ENCODE assay signal across 16 mouse cellular contexts in the genomic region with DNA sequence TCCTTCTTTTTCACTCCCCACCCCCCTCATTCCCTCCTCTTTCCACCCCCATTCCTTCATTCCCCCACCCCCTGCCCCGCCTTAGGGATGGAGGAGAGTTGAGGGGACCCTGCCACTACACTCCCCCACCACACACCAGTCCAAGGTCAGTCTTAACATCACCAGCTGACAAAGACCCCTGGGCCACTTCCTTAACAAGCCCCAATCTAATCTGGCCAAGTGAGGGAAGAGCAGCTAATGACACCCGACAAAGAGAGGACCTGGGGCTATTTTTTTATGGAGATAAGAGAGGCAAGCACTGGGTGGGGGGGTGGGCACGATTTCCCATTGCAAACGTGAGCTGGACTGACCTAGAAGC. TPM values are rescaled to one million over a fixed set of nuclear protein-coding genes. Genes with fewer than 3 reads are reported as not detected.
DNase-seq lines count a peak whose midpoint lies in the region; ATAC-seq and TF ChIP-seq lines count a peak whose summit lies in the region.
"Had no signal": no experiment of that assay in that cellular context is flagged by ENCODE, and none has a peak within 500 bp of the region (broad histone marks: within the 10 kb centered on the region; RNA-seq: fewer than 3 reads in every experiment).

No protein-coding gene starts in this region.

- H3K9me3 ChIP-seq in heart, embryonic 13.5 days: no peaks in the 10 kb centered on the region
- no peaks in the 10 kb centered on the region for H3K9me3 ChIP-seq in MEL (replicated peaks; ENCODE audit: insufficient read depth, low read length)
- H3K9me3 ChIP-seq in liver, embryonic 12.5 days (replicated peaks): no peaks in the 10 kb centered on the region
- no peaks in the 10 kb centered on the region for H3K9me3 ChIP-seq in midbrain, embryonic 13.5 days
- no peaks in the 10 kb centered on the region for H3K9me3 ChIP-seq in intestine, postnatal 0 days (ENCODE audit: control insufficient read depth)
- H3K9me3 ChIP-seq: heart, embryonic 15.5 days had no signal

- no peak for TF ChIP-seq RAD21 in MEL (IDR thresholded peaks at IDR 0.05; ENCODE audit: low read depth, low read length)

- no peak overlapping the region; the same call in 1 of the 2 replicates for H3K27ac ChIP-seq in heart, embryonic 13.5 days (replicated peaks)
- no peak overlapping the region for H3K27ac ChIP-seq in heart, adult 2 months
- no peak overlapping the region for H3K27ac ChIP-seq in MEL (ENCODE audit: control insufficient read depth, low read depth, low read length)
- H3K27ac ChIP-seq in liver, embryonic 12.5 days: peak overlapping the region; percentile 95
- peak overlapping the region; percentile 82 for H3K27ac ChIP-seq in midbrain, embryonic 13.5 days
- H3K27ac ChIP-seq in intestine, postnatal 0 days (ENCODE audit: low read depth, low read length): no peak overlapping the region
- H3K27ac ChIP-seq: heart, embryonic 15.5 days had no signal

- ATAC-seq in heart, embryonic 13.5 days (ENCODE audit: extremely low read depth, insufficient number of reproducible peaks, low FRiP score, low TSS enrichment): no peak
- ATAC-seq in liver, embryonic 12.5 days: peak; percentile 32
- peak; percentile 55; the same call in 1 of the 2 replicates for ATAC-seq in midbrain, embryonic 13.5 days
- no peak for ATAC-seq in megakaryocyte-erythroid progenitor cell, adult 5-6 weeks (replicated peaks; ENCODE audit: low FRiP score, low TSS enrichment, poor library complexity, severe bottlenecking)
- ATAC-seq in intestine, postnatal 0 days: no peak
- ATAC-seq: inflammation-experienced regulatory T-cells, adult 6 months had no signal

- no peak for TF ChIP-seq CTCF in heart, adult 2 months (IDR thresholded peaks at IDR 0.05)
- no peak for TF ChIP-seq CTCF in MEL (IDR thresholded peaks at IDR 0.05 in 2 of 3, conservative IDR thresholded peaks at IDR 0.05 in 1 of 3; ENCODE audit: control insufficient read depth in 1 of 3, insufficient read depth in 1 of 3, low read depth in 2 of 3, low read length in 3 of 3, poor library complexity in 1 of 3, severe bottlenecking in 1 of 3)
- TF ChIP-seq CTCF in intestine, postnatal 0 days (IDR thresholded peaks at IDR 0.05; ENCODE audit: low read depth): no peak

- no peaks in the 10 kb centered on the region for H3K36me3 ChIP-seq in heart, embryonic 13.5 days
- no peaks in the 10 kb centered on the region for H3K36me3 ChIP-seq in heart, adult 2 months (ENCODE audit: control insufficient read depth, insufficient read depth, low read length)
- peaks cover 0 to 14% of the 10 kb centered on the region in 2 experiments; a peak in 2 of 4 replicates for H3K36me3 ChIP-seq in MEL (ENCODE audit: control insufficient read depth in 1 of 2, insufficient read depth in 2 of 2, low read length in 2 of 2)
- no peaks in the 10 kb centered on the region for H3K36me3 ChIP-seq in liver, embryonic 12.5 days
- H3K36me3 ChIP-seq in midbrain, embryonic 13.5 days: no peaks in the 10 kb centered on the region
- no peaks in the 10 kb centered on the region for H3K36me3 ChIP-seq in intestine, postnatal 0 days (ENCODE audit: control insufficient read depth, insufficient read depth)
- H3K36me3 ChIP-seq: heart, embryonic 15.5 days had no signal

- DNase-seq in heart, adult 2 months: no peak
- DNase-seq in MEL (ENCODE audit: low read depth, low spot score): peak; percentile 26
- DNase-seq: cerebellum, postnatal 36 days; gastrocnemius, postnatal 14 days; kidney, postnatal 10 days; lung, adult 18-20 months; lung, postnatal 4 days; right cerebral cortex, postnatal 25 days; thymus, postnatal 4 days had no signal

- peak overlapping the region; percentile 27; the same call in 1 of the 2 replicates for H3K4me2 ChIP-seq in heart, embryonic 13.5 days
- peak overlapping the region; percentile 73 for H3K4me2 ChIP-seq in liver, embryonic 12.5 days
- peak overlapping the region; percentile 17; the same call in 1 of the 2 replicates for H3K4me2 ChIP-seq in midbrain, embryonic 13.5 days (replicated peaks)
- no peak overlapping the region for H3K4me2 ChIP-seq in intestine, postnatal 0 days (replicated peaks; ENCODE audit: low read depth)
- H3K4me2 ChIP-seq: heart, embryonic 15.5 days had no signal

- no peak overlapping the region for H3K4me3 ChIP-seq in heart, embryonic 13.5 days
- H3K4me3 ChIP-seq in heart, adult 2 months: no peak overlapping the region
- H3K4me3 ChIP-seq in MEL (ENCODE audit: control insufficient read depth in 1 of 2, insufficient read depth in 1 of 2, low read depth in 2 of 2, low read length in 2 of 2): no peak overlapping the region
- H3K4me3 ChIP-seq in liver, embryonic 12.5 days: peak overlapping the region; percentile 7; the same call in 1 of the 2 replicates
- H3K4me3 ChIP-seq in midbrain, embryonic 13.5 days (replicated peaks): no peak overlapping the region
- no peak overlapping the region for H3K4me3 ChIP-seq in intestine, postnatal 0 days (ENCODE audit: low read depth, low read length)
- H3K4me3 ChIP-seq: heart, embryonic 15.5 days had no signal

- TF ChIP-seq EP300 in heart, adult 2 months (IDR thresholded peaks at IDR 0.05; ENCODE audit: insufficient read depth, low read depth, low read length): no peak
- TF ChIP-seq EP300 in MEL (IDR thresholded peaks at IDR 0.05; ENCODE audit: low read depth in 1 of 2, low read length in 2 of 2): no peak

- H3K27me3 ChIP-seq in heart, embryonic 13.5 days (replicated peaks): peaks cover 25% of the 10 kb centered on the region
- no peaks in the 10 kb centered on the region for H3K27me3 ChIP-seq in heart, adult 2 months (ENCODE audit: control insufficient read depth, insufficient read depth, low read length)
- H3K27me3 ChIP-seq in MEL (ENCODE audit: control insufficient read depth in 1 of 2, insufficient read depth in 2 of 2, low read length in 2 of 2): no peaks in the 10 kb centered on the region
- H3K27me3 ChIP-seq in liver, embryonic 12.5 days (replicated peaks): peaks cover 31% of the 10 kb centered on the region
- no peaks in the 10 kb centered on the region for H3K27me3 ChIP-seq in midbrain, embryonic 13.5 days
- 0 out of 2 replicates have a peak, but pooled peaks cover 9% of the 10 kb centered on the region for H3K27me3 ChIP-seq in intestine, postnatal 0 days (replicated peaks; ENCODE audit: control insufficient read depth, insufficient read depth, low read length)

- no peak for TF ChIP-seq POLR2A in heart, adult 2 months (IDR thresholded peaks at IDR 0.05; ENCODE audit: insufficient read depth, low read depth, low read length)
- no peak for TF ChIP-seq POLR2A in MEL (IDR thresholded peaks at IDR 0.05; ENCODE audit: control insufficient read depth in 1 of 2, insufficient read depth in 1 of 2, low read depth in 1 of 2, low read length in 2 of 2, poor library complexity in 1 of 2)

- WGBS in heart, embryonic 13.5 days: 0% methylated on average over 4 of the region's 4 CpGs
- 13% methylated on average over 4 of the region's 4 CpGs for WGBS in heart, adult 2 months
- WGBS in liver, embryonic 12.5 days (ENCODE audit: insufficient replicate concordance): 2% methylated on average over 4 of the region's 4 CpGs
- 11% methylated on average over 4 of the region's 4 CpGs for WGBS in midbrain, embryonic 13.5 days
- WGBS in intestine, postnatal 0 days: 11% methylated on average over 4 of the region's 4 CpGs

- no peaks in the 10 kb centered on the region for H3K79me2 ChIP-seq in heart, adult 2 months (replicated peaks; ENCODE audit: control insufficient read depth, insufficient read depth, low read length)
- no peaks in the 10 kb centered on the region for H3K79me2 ChIP-seq in MEL (ENCODE audit: control insufficient read depth, insufficient read depth, low read length, poor library complexity)

- intact Hi-C loops in heart, adult 2 months (cut with DNase I): no loop called here

- peaks cover 50% of the 10 kb centered on the region for H3K4me1 ChIP-seq in heart, embryonic 13.5 days
- no peaks in the 10 kb centered on the region for H3K4me1 ChIP-seq in heart, adult 2 months (ENCODE audit: control insufficient read depth, insufficient read depth, low read length)
- peaks cover 0 to 26% of the 10 kb centered on the region in 2 experiments; a peak in 3 of 4 replicates for H3K4me1 ChIP-seq in MEL (ENCODE audit: control insufficient read depth in 1 of 2, insufficient read depth in 2 of 2, low read length in 2 of 2)
- H3K4me1 ChIP-seq in liver, embryonic 12.5 days: peaks cover 84% of the 10 kb centered on the region
- H3K4me1 ChIP-seq in midbrain, embryonic 13.5 days (replicated peaks): peaks cover 41% of the 10 kb centered on the region
- H3K4me1 ChIP-seq in intestine, postnatal 0 days (replicated peaks; ENCODE audit: control insufficient read depth, insufficient read depth, low read length): no peaks in the 10 kb centered on the region

- H3K9ac ChIP-seq in heart, embryonic 13.5 days: peak overlapping the region; percentile 3; the same call in 1 of the 2 replicates
- no peak overlapping the region for H3K9ac ChIP-seq in heart, adult 2 months (ENCODE audit: low read depth, low read length)
- no peak overlapping the region for H3K9ac ChIP-seq in MEL (ENCODE audit: control insufficient read depth, low read depth, low read length, poor library complexity, severe bottlenecking)
- peak overlapping the region; percentile 66 for H3K9ac ChIP-seq in liver, embryonic 12.5 days
- no peak overlapping the region for H3K9ac ChIP-seq in midbrain, embryonic 13.5 days (replicated peaks)
- H3K9ac ChIP-seq in intestine, postnatal 0 days (ENCODE audit: low read depth, low read length): no peak overlapping the region
- H3K9ac ChIP-seq: heart, embryonic 15.5 days had no signal

RNA-seq across cellular contexts. Expression of a gene that starts 29.3 kb away (rescaled TPM):
- polyA plus RNA-seq in heart, embryonic 13.5 days (2015; fragmentation: Nextera tagmentation; extraction: Ambion mirVana): 3.8 and 4.1 TPM in 2 replicates
- total RNA-seq in heart, adult 2 months (2021): 10 to 100 TPM; 12.9 to 14.1 TPM
- polyA plus RNA-seq in heart, adult 2 months (2012; rRNA removed): 10.5 and 13.3 TPM in 2 replicates
- 0.20 TPM in 1 of 2 replicates, not detected in the other for total RNA-seq in MEL (2012; rRNA removed)
- under 1 TPM in 1 of 2 experiments, not detected in 1; 0.67 TPM for polyA plus RNA-seq in MEL (2012; ENCODE audit: insufficient read depth in 1 of 2, insufficient read length in 2 of 2, low read depth in 1 of 2, low replicate concordance in 2 of 2, missing spikeins in 1 of 2)
- polyA plus RNA-seq in liver, embryonic 12.5 days (2016; fragmentation: Nextera tagmentation; extraction: Ambion mirVana): 0.02 and 0.13 TPM in 2 replicates
- 5.9 and 7.1 TPM in 2 replicates for polyA plus RNA-seq in midbrain, embryonic 13.5 days (2015; fragmentation: Nextera tagmentation; extraction: Ambion mirVana)
- total RNA-seq in megakaryocyte-erythroid progenitor cell, adult 5-6 weeks (2014; fragmentation: Nextera tagmentation): 0.10 TPM in 1 of 2 replicates, not detected in the other
- not detected in 2 replicates for total RNA-seq in megakaryocyte-erythroid progenitor cell, adult 5-6 weeks (2017)
- polyA plus RNA-seq in intestine, postnatal 0 days (2015; fragmentation: Nextera tagmentation; extraction: Ambion mirVana): 0.14 and 0.22 TPM in 2 replicates

RNA-seq across cellular contexts. Expression of a gene that starts 29.7 kb away (rescaled TPM):
- polyA plus RNA-seq in heart, embryonic 13.5 days (2015; fragmentation: Nextera tagmentation; extraction: Ambion mirVana): 0.79 and 1.1 TPM in 2 replicates
- total RNA-seq in heart, adult 2 months (2021): 1 to 10 TPM; 5.2 to 6.5 TPM
- polyA plus RNA-seq in heart, adult 2 months (2012; rRNA removed): 4.1 and 5.0 TPM in 2 replicates
- 0.35 and 0.36 TPM in 2 replicates for total RNA-seq in MEL (2012; rRNA removed)
- polyA plus RNA-seq in MEL (2012; ENCODE audit: insufficient read depth in 1 of 2, insufficient read length in 2 of 2, low read depth in 1 of 2, low replicate concordance in 2 of 2, missing spikeins in 1 of 2): under 1 TPM in 1 of 2 experiments, not detected in 1; 0.35 TPM
- 0.06 and 0.10 TPM in 2 replicates for polyA plus RNA-seq in liver, embryonic 12.5 days (2016; fragmentation: Nextera tagmentation; extraction: Ambion mirVana)
- 6.4 and 8.2 TPM in 2 replicates for polyA plus RNA-seq in midbrain, embryonic 13.5 days (2015; fragmentation: Nextera tagmentation; extraction: Ambion mirVana)
- not detected in 2 replicates for total RNA-seq in megakaryocyte-erythroid progenitor cell, adult 5-6 weeks (2014; fragmentation: Nextera tagmentation)
- total RNA-seq in megakaryocyte-erythroid progenitor cell, adult 5-6 weeks (2017): 0.47 TPM in 1 of 2 replicates, not detected in the other
- polyA plus RNA-seq in intestine, postnatal 0 days (2015; fragmentation: Nextera tagmentation; extraction: Ambion mirVana): 0.14 and 0.20 TPM in 2 replicates

RNA-seq across cellular contexts. Expression of a gene that starts 31.9 kb away (rescaled TPM):
- 11.4 and 12.0 TPM in 2 replicates for polyA plus RNA-seq in heart, embryonic 13.5 days (2015; fragmentation: Nextera tagmentation; extraction: Ambion mirVana)
- 10 to 100 TPM; 21.2 to 21.4 TPM for total RNA-seq in heart, adult 2 months (2021)
- polyA plus RNA-seq in heart, adult 2 months (2012; rRNA removed): 30.3 and 37.0 TPM in 2 replicates
- 7.5 TPM in 2 replicates for total RNA-seq in MEL (2012; rRNA removed)
- polyA plus RNA-seq in MEL (2012; ENCODE audit: insufficient read depth in 1 of 2, insufficient read length in 2 of 2, low read depth in 1 of 2, low replicate concordance in 2 of 2, missing spikeins in 1 of 2): 10 to 100 TPM in 1 of 2 experiments, not detected in 1; 11.8 TPM
- 4.9 and 5.0 TPM in 2 replicates for polyA plus RNA-seq in liver, embryonic 12.5 days (2016; fragmentation: Nextera tagmentation; extraction: Ambion mirVana)
- 17.5 and 18.1 TPM in 2 replicates for polyA plus RNA-seq in midbrain, embryonic 13.5 days (2015; fragmentation: Nextera tagmentation; extraction: Ambion mirVana)
- 5.8 and 18.8 TPM in 2 replicates for total RNA-seq in megakaryocyte-erythroid progenitor cell, adult 5-6 weeks (2014; fragmentation: Nextera tagmentation)
- total RNA-seq in megakaryocyte-erythroid progenitor cell, adult 5-6 weeks (2017): 4.9 and 9.0 TPM in 2 replicates
- 5.9 and 8.2 TPM in 2 replicates for polyA plus RNA-seq in intestine, postnatal 0 days (2015; fragmentation: Nextera tagmentation; extraction: Ambion mirVana)

Comparison
In these comparisons a context has a peak if more than half of its experiments do, and no peak if none do; other contexts are left out.
1. H3K9ac ChIP-seq: peak in heart, embryonic 13.5 days (single experiment) and liver, embryonic 12.5 days (single experiment); none in heart, adult 2 months (single experiment), MEL (single experiment), midbrain, embryonic 13.5 days (single experiment) and intestine, postnatal 0 days (single experiment).
2. ATAC-seq: peak in liver, embryonic 12.5 days (single experiment) and midbrain, embryonic 13.5 days (single experiment); none in heart, embryonic 13.5 days (single experiment), megakaryocyte-erythroid progenitor cell, adult 5-6 weeks (single experiment) and intestine, postnatal 0 days (single experiment).
3. H3K27ac ChIP-seq: peak in liver, embryonic 12.5 days (single experiment) and midbrain, embryonic 13.5 days (single experiment); none in heart, embryonic 13.5 days (single experiment), heart, adult 2 months (single experiment), MEL (single experiment) and intestine, postnatal 0 days (single experiment).